Mouse (Mus musculus): Measurements from ENCODE around the gene Cmtr1.

DNA sequence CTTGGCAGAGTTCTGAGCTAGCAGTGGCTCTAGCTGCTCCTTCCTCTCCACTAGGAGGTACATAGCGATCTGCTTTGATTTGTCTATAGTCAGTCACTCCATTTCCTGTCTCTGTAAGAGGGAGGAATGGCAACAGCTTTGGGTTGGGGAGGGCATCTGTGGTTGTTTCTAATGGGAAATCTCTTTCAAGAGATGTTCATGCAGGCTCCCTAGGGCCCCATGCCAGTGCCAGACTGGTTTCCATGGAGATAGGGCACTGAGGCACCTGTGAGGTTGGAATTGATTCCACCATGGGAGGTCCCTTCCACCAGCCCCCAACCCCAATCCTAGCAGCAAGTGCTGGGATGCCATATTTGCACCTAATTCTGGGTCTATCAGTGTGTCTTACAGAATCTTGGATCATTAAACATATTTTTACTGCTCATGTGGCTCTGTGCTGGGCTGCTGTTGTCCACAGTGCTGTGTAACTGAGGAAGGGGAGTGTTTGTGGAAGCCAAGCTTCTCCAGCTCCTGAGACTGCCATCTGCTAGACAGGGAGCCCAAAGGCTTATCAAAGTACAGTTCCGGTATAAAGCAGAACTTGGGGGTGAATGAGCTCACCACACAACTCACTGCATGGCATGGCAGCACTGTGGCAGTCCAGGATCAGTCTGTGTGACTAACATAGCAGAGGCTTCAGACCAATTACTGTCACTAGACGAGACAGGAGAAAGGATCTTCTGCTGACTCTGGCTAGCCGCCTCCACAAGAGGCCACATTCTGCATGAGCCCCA is 42.7 kb downstream of the Cmtr1 start:
- TF ChIP-seq CTCF (IDR thresholded peaks at IDR 0.05; ENCODE audit: control insufficient read depth, insufficient read depth, insufficient replicate concordance, low read depth, low read length) (no peak), POLR2A (IDR thresholded peaks at IDR 0.05; ENCODE audit: control insufficient read depth, low read depth, low read length) (no peak)

All from testis, adult 2 months (tissue).